Mouse (Mus musculus) cerebellum, postnatal 10 days (tissue): ENCODE data around the gene Wwox.

ENCODE experiments used
- DNase-seq, 2 experiments: peaks; one replicate each; pipeline ENCODE4 v3.0.0; 2021; ENCODE audit warnings: mixed read lengths in 2 of 2

Gene Wwox

GRCm38 (mm10) chr8:115129307-115129706 is 689.9 kb downstream of the Wwox start:
- DNase-seq, result peak in 1 of 2 experiments; percentile 36

- no peak for DNase-seq
These were observed 693.7 kb downstream of the Wwox start for GRCm38 (mm10) chr8:115133119-115133518.

- DNase-seq, result no peak
These were observed 694.3 kb downstream of the Wwox start for GRCm38 (mm10) chr8:115133711-115134218.

- no peak for DNase-seq
These were observed 697.4 kb downstream of the Wwox start for GRCm38 (mm10) chr8:115136888-115137287.

- DNase-seq, result no peak
These were observed 702.2 kb downstream of the Wwox start for GRCm38 (mm10) chr8:115141614-115142013.

GRCm38 (mm10) chr8:115143530-115144320 is 704.3 kb downstream of the Wwox start:
- no peak for DNase-seq

- DNase-seq, result peak; percentile 65 to 75
These were observed 707.6 kb downstream of the Wwox start for GRCm38 (mm10) chr8:115147006-115147405.

- no peak for DNase-seq
These were observed 711.1 kb downstream of the Wwox start for GRCm38 (mm10) chr8:115150446-115151109.

- no peak for DNase-seq
These were observed 712.0 kb downstream of the Wwox start for GRCm38 (mm10) chr8:115151416-115151815.

GRCm38 (mm10) chr8:115154096-115154495 is 714.6 kb downstream of the Wwox start:
- peak; percentile 90 to 93 for DNase-seq

GRCm38 (mm10) chr8:115156142-115156541 is 716.7 kb downstream of the Wwox start:
- no peak for DNase-seq

GRCm38 (mm10) chr8:115157977-115158720 is 718.7 kb downstream of the Wwox start:
- no peak for DNase-seq

GRCm38 (mm10) chr8:115158721-115159111 is 719.3 kb downstream of the Wwox start:
- no peak for DNase-seq

GRCm38 (mm10) chr8:115159208-115159607 is 719.8 kb downstream of the Wwox start:
- peak; percentile 30 to 45 for DNase-seq

GRCm38 (mm10) chr8:115159711-115160374 is 720.4 kb downstream of the Wwox start:
- DNase-seq, result peak; percentile 47 to 71

- no peak for DNase-seq
These were observed 721.0 kb downstream of the Wwox start for GRCm38 (mm10) chr8:115160407-115160806.

- no peak for DNase-seq
These were observed 722.1 kb downstream of the Wwox start for GRCm38 (mm10) chr8:115161520-115161919.

- DNase-seq, result no peak
These were observed 725.4 kb downstream of the Wwox start for GRCm38 (mm10) chr8:115164872-115165271.

- peak in 1 of 2 experiments; percentile 44 for DNase-seq
These were observed 734.2 kb downstream of the Wwox start for GRCm38 (mm10) chr8:115173634-115174081.

GRCm38 (mm10) chr8:115185431-115185964 is 746.0 kb downstream of the Wwox start:
- no peak for DNase-seq

GRCm38 (mm10) chr8:115186121-115186811 is 746.8 kb downstream of the Wwox start:
- DNase-seq, result no peak

- peak; percentile 56 to 71 for DNase-seq
These were observed 747.4 kb downstream of the Wwox start for GRCm38 (mm10) chr8:115186882-115187281.
